Mouse (Mus musculus) liver, embryonic 14.5 days (tissue): Measurements from ENCODE around the gene Tunar.

Experiments used
- CTCF ChIP-seq: IDR thresholded peaks from 2 replicates; pipeline ENCODE4 v1.5.1; 2016; ENCODE audit warnings: antibody characterized with exemption, low read depth, control low read depth
- EP300 ChIP-seq: IDR thresholded peaks from 2 replicates; pipeline ENCODE4 v1.6.1; 2016; ENCODE audit warnings: antibody characterized with exemption, low read depth

DNA sequence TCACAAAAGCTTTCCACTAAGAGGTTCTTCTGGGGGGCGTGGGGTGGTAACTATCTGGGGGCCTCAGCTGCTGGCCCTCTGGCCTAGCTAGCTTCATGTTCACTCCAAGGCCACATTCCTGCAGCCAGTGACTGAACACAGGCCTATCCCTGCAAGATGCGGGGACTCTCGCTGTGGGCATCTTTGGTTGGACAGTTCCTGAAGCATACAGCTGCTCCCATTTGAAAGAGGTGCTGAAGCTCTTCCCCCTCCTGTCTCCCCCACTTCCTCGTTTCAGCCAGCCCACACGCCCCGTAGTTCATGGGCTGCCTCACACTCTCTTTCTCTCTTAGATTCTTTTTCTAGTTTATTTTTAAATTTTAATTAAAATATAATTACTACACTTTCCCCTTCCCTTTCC, 72.3 kb downstream of the Tunar start:
- TF ChIP-seq CTCF (no peak), EP300 (no peak)
